Mouse (Mus musculus) spleen, adult 12 weeks (tissue): ENCODE measurements around the gene Fam178b.
A peak's percentile ranks its signal among the peaks of the same experiment; 100 is the strongest.

Source experiments
- DNase-seq: peaks from one replicate; pipeline ENCODE4 v3.0.0; 2022; ENCODE audit warnings: low spot score

Fam178b gene

GRCm38 (mm10) chr1:36682620-36683355 lies at the start of gene Fam178b:
Gene Fam178b (minus strand): TSS chr1:36683183.
- DNase-seq = no peak

DNA sequence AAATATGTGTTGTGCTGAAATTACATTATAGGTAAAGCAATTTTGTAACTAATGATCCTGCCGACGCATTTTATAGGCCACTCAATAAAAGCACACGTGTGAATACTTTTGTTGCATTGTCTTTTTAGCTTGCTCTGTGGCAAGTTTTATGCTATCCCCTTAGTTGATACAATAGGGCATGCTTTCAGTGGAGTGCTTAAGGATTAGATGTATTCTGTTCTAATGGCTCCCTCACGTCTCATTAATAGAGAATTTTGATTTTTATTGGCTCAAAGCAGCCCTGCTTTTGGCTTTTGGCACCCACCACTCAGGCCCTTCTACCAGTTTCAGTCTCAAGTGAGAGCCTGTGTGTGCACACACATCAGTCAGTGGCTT lies 41.1 kb upstream of the Fam178b start:
- no peak for DNase-seq

DNA sequence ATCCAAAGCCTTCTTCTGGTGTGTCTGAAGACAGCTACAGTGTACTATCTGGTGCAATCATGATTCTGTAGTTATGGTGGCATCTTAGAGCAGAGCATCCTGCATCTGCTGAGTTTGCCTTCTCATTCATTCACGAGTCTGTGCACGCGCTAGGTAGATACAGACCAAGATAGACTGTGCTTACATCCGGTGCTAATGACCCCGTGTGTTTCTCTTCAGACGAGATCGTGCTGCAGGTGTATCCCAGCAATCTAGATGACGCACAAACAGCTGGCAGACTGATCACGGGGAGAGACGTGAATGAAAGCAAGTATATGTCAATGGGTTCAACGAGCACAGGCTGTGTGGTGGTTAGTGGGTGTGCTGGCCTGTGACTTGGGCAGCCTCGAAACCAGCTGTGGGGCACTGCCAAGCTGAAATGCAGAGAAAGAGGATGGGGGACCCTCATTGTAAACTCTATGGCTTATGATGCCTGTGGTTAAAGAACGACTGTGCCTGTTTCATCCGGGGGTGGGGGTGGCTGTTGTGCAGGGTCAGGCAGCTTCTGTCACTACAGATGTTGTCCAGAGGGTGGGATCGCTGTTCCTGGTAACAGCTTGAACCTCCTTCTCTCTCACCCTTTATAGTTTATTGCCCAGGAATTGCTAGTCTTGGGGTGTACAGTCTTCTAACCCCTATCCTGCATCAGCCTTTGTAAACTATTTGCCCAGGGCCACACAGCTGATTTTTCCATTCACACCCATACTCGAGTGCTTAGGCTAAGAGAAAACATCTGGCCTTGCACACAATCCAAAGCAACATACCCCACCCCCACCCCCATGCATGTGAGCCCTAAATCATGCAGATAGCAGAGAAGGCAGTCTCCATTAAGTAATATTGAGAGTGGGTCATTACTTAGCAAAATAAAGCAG lies 40.4 kb upstream of the Fam178b start:
- DNase-seq = no peak

DNA sequence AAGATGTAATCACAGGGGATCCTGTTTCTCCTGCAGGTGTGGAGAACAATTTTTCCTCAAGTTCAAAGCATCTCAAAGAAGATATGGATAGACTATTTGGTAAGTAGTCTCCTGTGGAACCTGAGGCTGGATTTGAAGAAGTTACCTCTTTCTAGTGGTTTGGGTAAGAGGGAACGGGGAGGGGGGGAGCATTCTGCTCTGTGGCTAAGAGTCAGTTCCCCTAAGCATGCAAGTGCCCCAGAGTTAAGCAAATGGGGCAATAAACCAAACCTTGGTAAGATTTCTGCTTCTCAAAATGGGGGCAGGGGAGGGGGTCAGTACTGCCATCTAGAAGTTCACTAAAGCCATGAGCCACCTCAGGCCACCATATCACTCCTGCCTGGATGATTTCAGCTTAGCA lies 35.8 kb upstream of the Fam178b start:
- DNase-seq = no peak

- DNase-seq = no peak
These were observed 31.3 kb upstream of the Fam178b start, which contains the start of gene Actr1b for GRCm38 (mm10) chr1:36714311-36714710. Gene Actr1b (minus strand): TSS chr1:36714422.

DNA sequence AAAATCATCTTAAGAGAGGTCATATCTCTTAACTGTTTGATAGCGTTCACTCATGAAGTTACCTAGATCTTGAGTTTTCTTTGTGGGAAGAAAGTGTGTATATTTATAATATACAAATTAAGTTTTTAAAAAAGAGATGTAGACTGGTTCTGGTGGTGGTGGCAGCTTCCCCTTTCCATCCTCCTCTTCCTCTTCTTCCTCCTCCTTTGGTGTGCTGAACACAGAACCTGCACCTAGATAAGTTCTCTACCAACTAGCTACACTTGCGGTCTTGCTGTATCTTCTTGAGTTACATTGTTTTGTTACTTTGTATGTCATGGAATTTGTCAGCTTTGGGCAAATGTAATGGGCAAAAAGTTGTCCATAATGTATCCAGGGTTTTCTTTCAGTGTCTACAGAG lies 28.1 kb upstream of the Fam178b start:
- no peak for DNase-seq

GRCm38 (mm10) chr1:36709854-36710280 lies 26.9 kb upstream of the Fam178b start, which contains the start of gene 4933424G06Rik:
Gene 4933424G06Rik (plus strand): TSS chr1:36710149.
- peak; percentile 95 for DNase-seq

GRCm38 (mm10) chr1:36709055-36709853 lies 26.3 kb upstream of the Fam178b start:
- DNase-seq = peak; percentile 38

DNA sequence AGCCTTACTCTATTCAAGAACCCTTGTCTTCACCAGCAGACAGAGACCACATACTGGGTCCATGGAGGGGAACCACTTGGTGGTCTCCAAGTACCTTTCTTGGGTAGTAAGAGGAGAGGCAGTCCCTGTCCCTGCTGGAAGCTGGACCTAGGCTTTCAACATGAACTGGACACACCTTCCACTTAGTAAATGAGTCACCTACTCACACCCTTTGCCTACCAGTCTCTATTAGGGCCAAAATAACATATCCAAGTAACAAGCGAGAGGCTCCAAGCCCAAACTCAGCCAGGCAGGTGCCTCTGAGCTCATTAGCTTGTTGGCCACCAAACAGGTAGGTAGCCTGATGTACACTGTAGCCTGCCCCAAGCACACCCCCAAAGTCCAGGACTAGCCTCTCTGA lies 25.6 kb upstream of the Fam178b start:
- no peak for DNase-seq

DNA sequence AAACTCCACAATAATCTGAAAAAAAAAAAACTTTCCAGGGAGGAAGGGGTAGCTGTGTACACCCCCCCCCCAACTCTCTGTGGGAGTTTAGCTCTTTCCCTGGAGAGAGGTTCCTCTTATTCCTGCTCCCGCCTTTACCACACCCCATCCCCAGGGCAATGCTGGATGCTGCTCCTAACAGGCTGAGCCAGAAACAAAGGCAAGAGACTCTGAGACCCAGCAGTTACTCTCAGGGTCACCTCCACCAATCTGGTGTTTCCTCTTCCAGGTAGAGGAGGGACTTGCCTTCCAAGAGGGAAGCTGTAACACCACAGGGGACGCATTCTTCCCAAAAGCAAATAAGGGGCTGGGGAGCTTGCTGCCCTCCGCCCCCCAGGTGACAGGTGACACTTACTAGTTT lies 24.8 kb upstream of the Fam178b start:
- no peak for DNase-seq

- DNase-seq = no peak
These were observed 24.2 kb upstream of the Fam178b start for GRCm38 (mm10) chr1:36707166-36707565.

GRCm38 (mm10) chr1:36697030-36697429 lies 14.0 kb upstream of the Fam178b start:
- no peak for DNase-seq

DNA sequence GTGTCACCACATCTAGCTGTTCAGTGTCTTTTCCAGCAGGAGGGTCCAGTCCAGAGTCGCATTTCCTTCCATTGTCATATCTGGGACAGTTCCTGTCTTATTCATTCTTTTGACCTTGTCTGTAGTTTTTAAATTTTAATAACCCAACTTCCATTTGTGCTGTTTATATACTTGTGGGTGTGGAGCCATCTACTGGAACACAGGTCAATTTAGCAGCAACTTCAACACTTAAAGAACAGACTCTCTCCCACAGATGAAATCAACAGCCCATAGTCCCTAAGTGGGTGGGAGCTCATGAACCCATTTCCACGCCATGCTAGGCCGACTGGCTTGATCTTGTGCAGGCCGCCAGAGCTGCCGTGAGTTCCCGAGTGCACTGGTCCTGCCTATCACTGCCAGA lies 13.4 kb upstream of the Fam178b start:
- DNase-seq = no peak

- DNase-seq = no peak
These were observed 11.9 kb upstream of the Fam178b start for GRCm38 (mm10) chr1:36694871-36695270.

GRCm38 (mm10) chr1:36691271-36692155 lies 8.5 kb upstream of the Fam178b start, which contains the start of gene Cox5b:
Gene Cox5b (plus strand): TSS chr1:36691449.
- peak; percentile 97 for DNase-seq

DNA sequence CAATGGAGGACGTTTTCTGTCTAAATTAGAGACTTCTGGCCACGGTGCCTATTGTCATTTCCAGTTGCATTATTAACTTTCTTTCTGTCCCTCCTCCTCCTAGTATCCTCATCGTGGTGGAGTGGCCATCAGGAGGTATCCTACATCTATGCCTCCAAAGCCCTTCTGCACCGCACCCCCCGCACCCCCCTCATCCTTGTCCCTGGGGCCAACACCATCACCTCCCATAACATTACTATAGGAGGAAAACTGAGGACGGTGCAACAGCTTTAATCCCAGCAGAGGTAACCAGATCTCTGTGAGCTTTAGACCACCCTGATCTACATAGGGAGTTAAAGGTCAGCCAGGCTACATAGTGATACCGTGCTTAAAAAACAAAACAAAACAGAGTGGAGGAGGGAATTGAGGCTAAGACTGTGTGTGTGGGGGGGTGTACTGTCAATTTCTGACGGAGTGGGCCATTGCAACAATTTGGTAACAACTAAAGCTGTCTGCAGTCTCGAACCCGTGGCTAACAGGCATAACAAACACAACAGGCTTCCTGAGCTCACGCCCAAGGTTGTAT lies 7.8 kb upstream of the Fam178b start:
- DNase-seq = no peak

DNA sequence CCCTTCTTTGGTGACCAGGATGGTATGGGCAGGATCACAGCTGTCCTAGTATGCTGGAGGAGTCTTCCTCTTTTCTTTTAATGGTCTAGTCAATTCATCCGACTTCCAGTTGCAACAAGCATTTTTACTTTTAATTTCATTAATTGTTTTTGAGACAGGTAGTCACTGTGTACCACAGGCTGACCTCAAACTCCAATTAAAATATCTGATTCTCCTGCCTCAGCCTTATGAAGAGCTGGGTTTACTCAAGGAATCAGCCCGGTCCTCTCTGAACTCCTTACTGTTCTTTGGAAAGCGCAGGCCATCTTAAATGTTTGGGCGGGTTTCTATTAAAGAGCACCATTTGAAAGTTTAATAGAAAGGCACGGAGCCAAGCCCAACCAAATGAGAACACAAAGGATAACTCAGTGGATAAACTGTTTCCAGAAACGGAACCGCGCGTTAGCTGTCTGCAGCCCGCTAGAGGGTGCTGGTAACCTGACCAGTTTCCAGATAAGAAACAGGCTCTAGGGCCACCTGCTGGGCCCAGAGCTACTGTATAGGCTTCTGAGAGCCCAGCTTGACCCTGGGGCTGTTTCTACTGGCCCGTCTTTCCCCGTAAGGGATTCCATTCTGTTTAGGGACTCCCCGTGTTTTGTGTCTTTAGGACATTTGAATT lies 956 bp upstream of the Fam178b start:
- DNase-seq = peak; percentile 34

- DNase-seq = no peak
These were observed 2.1 kb downstream of the Fam178b start for GRCm38 (mm10) chr1:36680893-36681292.

DNA sequence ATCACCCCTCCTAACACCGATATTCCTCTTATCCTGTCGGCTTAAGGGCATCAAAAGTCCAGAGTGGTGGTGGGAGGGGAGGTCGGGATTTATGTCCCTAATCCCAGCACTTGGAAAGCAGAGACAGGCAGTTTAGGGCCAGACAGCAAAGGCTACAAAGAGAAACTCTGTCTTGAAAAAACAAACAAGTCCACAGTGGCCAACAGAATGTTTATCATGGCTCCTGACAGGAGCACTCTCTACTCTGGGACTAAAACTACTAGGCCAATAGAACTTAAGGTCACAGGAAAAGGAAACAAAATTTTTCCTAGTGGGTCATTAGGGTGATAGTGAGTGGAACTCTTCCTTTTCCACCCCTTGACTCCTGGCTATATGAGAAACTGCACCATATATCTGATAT lies 8.0 kb downstream of the Fam178b start:
- DNase-seq = no peak

DNA sequence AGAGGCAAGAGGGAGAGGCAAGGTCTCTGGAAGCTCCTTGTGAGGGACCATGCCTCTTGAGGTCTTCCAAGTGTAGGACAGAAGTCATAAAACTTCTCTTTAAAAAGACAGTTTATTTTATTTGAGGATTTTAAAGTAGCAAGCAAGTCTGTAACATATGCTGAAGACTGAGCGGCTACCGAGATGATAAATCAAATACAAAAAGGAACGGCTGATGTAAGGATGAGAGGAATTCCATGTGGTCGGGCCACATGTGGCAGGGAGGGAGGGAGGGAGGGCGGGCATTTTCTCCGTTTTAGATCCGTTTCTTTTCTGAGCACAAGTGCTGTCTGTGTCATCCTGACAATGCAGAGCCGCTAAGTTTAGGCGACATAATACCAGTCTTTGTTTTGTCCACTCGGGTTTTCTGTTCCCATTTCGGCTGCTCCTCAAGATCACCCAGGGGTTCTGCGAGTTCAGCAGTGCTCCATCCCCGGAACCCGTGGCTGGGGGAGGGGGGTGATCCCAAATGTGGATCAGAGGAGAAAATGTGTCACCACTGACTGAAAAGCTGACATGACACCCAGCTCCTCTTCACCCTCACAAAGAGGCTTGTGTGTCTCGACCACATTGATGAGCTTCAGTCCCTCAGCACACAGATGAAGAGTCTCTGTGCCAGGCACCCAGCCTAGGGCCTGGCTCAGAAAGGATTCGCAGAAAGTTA lies 10.2 kb downstream of the Fam178b start:
- DNase-seq = no peak
